Mouse (Mus musculus) neural tube, embryonic 15.5 days (tissue): ENCODE data around the gene Nkain2. TPM values are rescaled to one million over a fixed set of nuclear protein-coding genes. Genes with fewer than 3 reads are reported as not detected.

ENCODE experiments used
- ATAC-seq: fragments of 200-750 bp; cut with Nextera tagmentation; 2 replicates; pipeline ENCODE4 v1.8.0; 2017; ENCODE audit warnings: mild to moderate bottlenecking, moderate TSS enrichment, moderate library complexity; ENCODE audit not compliant: low FRiP score
- H3K27ac ChIP-seq: fragments of 300-500 bp; sonication (generic); replicated peaks from 2 replicates; pipeline ENCODE4 v1.5.1; 2015; ENCODE audit warnings: mild to moderate bottlenecking, inconsistent platforms
- H3K27me3 ChIP-seq: fragments of 300-500 bp; sonication (generic); replicated peaks from 2 replicates; pipeline ENCODE4 v1.6.1; 2015; ENCODE audit warnings: inconsistent platforms
- H3K36me3 ChIP-seq: fragments of 300-500 bp; sonication (generic); 2 replicates; pipeline ENCODE4 v1.6.1; 2015; ENCODE audit warnings: inconsistent platforms
- H3K4me1 ChIP-seq: fragments of 300-500 bp; sonication (generic); 2 replicates; pipeline ENCODE4 v1.6.1; 2015; ENCODE audit warnings: inconsistent platforms
- H3K4me2 ChIP-seq: fragments of 300-500 bp; sonication (generic); 2 replicates; pipeline ENCODE4 v1.6.1; 2015; ENCODE audit warnings: inconsistent platforms, mild to moderate bottlenecking, moderate library complexity
- H3K4me3 ChIP-seq: fragments of 300-500 bp; sonication (generic); replicated peaks from 2 replicates; pipeline ENCODE4 v1.5.1; 2015; ENCODE audit warnings: mild to moderate bottlenecking, inconsistent platforms
- H3K9ac ChIP-seq: fragments of 300-500 bp; sonication (generic); replicated peaks from 2 replicates; pipeline ENCODE4 v1.6.1; 2015; ENCODE audit warnings: mild to moderate bottlenecking, inconsistent platforms
- H3K9me3 ChIP-seq: fragments of 300-500 bp; sonication (generic); replicated peaks from 2 replicates; pipeline ENCODE4 v1.6.1; 2016; ENCODE audit warnings: inconsistent platforms
- WGBS: fragments of 180-500 bp; shearing (Covaris S2); methylation state at CpG from one replicate; pipeline ENCODE4 v1.1.7; 2015; ENCODE audit warnings: mixed read lengths; 5-methylcytosine and 5-hydroxymethylcytosine counted together
- polyA plus RNA-seq: library from polyadenylated mRNA; unstranded; fragments of >200 nt; fragmentation: Nextera tagmentation; extraction: Ambion mirVana; gene quantifications from 2 replicates; pipeline ENCODE4 v1.2.1, GENCODE M21; 2015

Gene Nkain2
- polyA plus RNA-seq: 14.9 and 16.6 TPM in 2 replicates

DNA sequence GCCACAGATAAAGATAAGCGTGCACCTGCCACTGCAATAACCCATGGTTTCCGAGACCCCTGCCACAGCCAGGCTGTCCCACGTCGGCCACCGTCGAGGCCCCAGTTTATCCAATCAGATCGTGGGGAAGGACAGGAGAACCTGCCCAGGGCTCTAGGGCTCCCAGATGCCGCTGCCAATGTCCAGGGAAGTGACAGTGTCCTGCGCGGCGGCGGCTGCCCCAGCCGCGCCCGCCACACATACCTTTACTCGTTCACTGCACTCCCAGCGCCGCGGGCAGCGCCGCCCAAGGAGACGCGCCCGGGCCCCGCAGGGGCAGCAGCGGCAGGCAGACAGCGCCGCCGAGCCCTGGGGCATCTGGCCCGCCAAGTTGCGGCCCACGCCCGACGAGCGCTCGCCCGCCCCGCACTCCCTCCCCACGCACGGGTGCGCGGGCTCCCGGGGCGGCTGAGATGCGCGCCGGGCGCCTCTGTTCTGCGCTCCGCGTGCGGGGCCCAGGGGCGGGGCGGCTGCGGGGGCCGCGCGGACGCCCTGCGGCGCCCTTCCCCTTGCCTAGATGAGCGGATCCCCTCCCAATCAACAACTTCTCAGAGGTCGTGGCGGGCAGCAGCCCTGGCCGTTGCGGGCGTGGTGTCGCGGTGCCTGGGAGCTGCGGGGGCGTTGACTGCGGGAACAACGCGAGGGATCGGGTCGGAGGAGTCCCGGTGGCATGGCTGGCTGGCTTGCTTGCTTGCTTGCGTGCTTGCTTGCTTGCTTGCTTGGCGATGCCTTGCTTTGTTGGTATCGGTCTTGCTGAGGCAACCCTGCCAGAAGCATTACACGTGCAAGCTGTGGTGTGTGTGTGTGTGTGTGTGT, at the start of gene Nkain2:
Nkain2 (minus strand) TSS at position 811 of the 855 bp plus-strand sequence.
- Histone ChIP-seq H3K27me3 (no peaks in the 10 kb centered on the region), H3K4me1 (peaks cover 5% of the 10 kb centered on the region; the same call in 1 of the 2 replicates), H3K4me2 (peak within 1 kb of the TSS; percentile 77), H3K36me3 (no peaks in the 10 kb centered on the region), H3K9ac (peak within 1 kb of the TSS; percentile 91), H3K27ac (peak within 1 kb of the TSS; percentile 90), H3K9me3 (no peaks in the 10 kb centered on the region), H3K4me3 (peak within 1 kb of the TSS; percentile 90)
- under 1% methylated on average over 67 of the region's 81 CpGs for WGBS
- peak; percentile 89 for ATAC-seq

DNA sequence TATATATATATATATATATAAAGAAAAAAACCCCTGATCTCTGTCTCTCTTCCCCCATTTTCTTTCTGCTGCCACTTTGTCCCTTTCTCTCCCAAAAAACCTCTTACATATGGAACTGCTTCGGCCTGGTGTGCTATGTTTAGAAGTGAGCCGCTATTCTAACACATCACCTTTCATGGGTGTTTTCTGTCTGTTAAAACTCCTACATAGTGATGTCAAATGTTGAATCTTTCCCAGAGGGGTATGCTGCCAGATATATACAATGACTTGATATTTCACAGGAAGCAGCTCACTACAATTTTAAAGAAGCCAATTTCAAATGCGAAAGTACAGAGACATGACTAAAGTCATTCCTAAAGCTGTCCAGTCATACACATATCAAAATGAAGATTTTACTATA, 49.6 kb upstream of the Nkain2 start:
- 97% methylated on average over 3 of the region's 3 CpGs for WGBS
- Histone ChIP-seq H3K27me3 (no peaks in the 10 kb centered on the region), H3K4me2 (no peak overlapping the region), H3K9me3 (no peaks in the 10 kb centered on the region), H3K9ac (no peak overlapping the region), H3K4me1 (no peaks in the 10 kb centered on the region), H3K36me3 (no peaks in the 10 kb centered on the region), H3K27ac (no peak overlapping the region), H3K4me3 (no peak overlapping the region)
- ATAC-seq: no peak

DNA sequence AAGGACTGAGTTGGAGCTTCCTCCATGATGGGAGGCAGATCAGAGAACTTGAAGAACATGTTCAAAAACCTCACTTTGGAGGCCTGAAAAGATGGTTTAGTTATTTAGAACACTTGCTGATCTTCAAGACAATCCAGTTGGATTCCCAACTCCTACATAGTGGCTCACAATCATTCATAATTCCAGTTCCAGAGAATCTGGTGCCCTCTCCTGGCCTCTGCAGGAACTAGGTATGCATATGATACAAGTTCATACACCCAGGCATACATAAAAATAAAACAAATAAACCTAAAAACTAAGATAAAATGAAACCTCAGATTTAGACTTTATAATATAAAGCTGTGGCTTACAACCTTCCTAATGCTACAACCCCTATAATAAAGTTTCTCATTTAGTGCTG, 4.8 kb upstream of the Nkain2 start:
- Histone ChIP-seq H3K4me1 (peaks cover 5% of the 10 kb centered on the region; the same call in 1 of the 2 replicates), H3K27ac (no peak overlapping the region), H3K9ac (no peak overlapping the region), H3K9me3 (no peaks in the 10 kb centered on the region), H3K4me3 (no peak overlapping the region), H3K27me3 (no peaks in the 10 kb centered on the region), H3K36me3 (no peaks in the 10 kb centered on the region), H3K4me2 (no peak overlapping the region)
- no peak for ATAC-seq

DNA sequence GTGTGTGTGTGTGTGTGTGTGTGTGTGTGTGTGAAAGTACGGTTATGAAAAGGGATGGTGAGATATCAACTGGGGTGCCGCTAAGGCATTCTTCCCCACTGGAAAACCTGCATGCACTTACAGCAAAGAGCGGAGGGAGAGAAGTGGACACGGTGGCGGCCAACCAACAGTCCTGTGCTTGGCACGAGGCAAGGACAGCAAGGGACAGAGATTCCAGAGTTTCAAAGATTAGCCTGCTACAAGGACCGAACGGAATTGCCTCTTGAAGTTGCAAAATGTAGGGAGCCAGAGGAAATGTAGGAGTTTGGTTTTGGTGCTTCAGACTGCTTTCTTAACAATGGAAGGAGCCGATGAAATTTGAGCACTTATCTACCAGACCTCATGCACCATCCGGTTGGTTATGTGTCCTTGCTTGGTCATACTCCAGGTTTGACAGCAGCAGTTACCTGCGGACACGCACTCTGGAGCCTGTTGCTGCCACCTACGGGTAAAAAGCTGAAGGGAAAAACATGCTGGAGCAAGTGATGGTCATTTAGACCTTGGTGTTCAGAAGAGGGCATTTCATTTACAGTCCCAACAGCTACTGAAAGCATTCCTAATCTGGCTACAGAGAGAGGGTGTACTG, 357 bp upstream of the Nkain2 start:
- H3K27me3 ChIP-seq: no peaks in the 10 kb centered on the region
- H3K27ac ChIP-seq: peak overlapping the region; percentile 90
- WGBS: 2% methylated on average over 12 of the region's 13 CpGs
- H3K9me3 ChIP-seq: no peaks in the 10 kb centered on the region
- H3K4me3 ChIP-seq: peak overlapping the region; percentile 90
- ATAC-seq: peak; percentile 86
- peak overlapping the region; percentile 91 for H3K9ac ChIP-seq
- peak overlapping the region; percentile 77 for H3K4me2 ChIP-seq
- H3K36me3 ChIP-seq: no peaks in the 10 kb centered on the region
- peaks cover 5% of the 10 kb centered on the region; the same call in 1 of the 2 replicates for H3K4me1 ChIP-seq

DNA sequence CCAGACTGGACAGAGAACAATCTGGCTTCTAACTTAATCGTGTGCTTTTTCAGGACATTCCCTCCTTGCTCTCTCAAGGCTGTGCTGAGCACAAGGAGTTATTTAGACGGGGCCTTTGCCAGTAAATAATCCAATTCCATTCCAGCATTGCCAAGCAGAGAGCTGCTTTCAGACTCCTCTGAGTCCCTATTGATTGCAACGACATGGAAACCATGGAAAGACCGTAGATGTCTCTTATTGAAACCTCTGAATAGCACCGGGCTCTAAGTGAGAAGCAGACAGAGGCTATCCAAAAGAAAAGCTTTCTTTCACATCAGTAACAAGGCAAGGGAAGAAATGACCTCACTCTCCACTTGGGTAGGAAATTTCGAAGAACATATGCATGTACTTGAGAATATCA, 8.3 kb downstream of the Nkain2 start:
- no peaks in the 10 kb centered on the region for H3K27me3 ChIP-seq
- H3K4me2 ChIP-seq: no peak overlapping the region
- no peak overlapping the region for H3K4me3 ChIP-seq
- no peaks in the 10 kb centered on the region for H3K36me3 ChIP-seq
- peak; percentile 78 for ATAC-seq
- H3K9ac ChIP-seq: no peak overlapping the region
- H3K9me3 ChIP-seq: no peaks in the 10 kb centered on the region
- 43% methylated on average over 6 of the region's 6 CpGs for WGBS
- H3K4me1 ChIP-seq: no peaks in the 10 kb centered on the region
- H3K27ac ChIP-seq: 0 out of 2 replicates have a peak overlapping the region, but pooled peaks have one; percentile 23

DNA sequence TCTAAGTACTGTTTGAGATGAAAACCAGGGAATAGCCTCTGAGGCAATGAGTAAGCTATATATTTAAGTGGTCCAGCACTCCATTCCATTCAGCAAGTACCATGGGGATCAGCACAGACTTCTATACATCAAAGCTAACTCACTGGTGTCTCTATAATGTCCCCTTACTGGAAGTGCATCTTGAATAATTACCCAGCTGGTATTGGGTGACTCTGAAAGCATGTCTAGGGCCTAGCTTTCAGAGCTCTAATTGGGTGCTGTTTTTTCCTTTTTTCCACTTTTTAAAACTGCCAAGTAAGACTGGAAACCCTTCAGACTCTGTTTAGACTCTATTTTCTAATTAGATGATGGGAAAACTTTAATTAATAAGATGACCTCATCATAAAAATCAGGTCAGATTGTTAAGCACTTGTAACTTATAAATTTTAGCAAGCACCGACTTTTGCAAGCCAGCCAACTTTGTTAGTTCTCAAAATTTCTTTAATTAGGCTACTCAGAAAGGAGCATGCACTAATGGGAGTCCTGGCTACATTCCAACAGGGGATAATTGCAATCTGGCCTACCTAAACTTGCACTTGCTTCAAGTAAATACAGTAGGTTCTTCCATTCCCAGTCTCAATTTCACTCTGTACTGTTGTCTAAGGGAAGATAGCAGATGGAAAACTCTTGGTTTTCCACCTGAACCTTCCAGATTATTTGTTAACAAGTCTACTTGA, 19.4 kb downstream of the Nkain2 start:
- Histone ChIP-seq H3K9me3 (no peaks in the 10 kb centered on the region), H3K9ac (no peak overlapping the region), H3K36me3 (no peaks in the 10 kb centered on the region), H3K27ac (no peak overlapping the region), H3K4me2 (no peak overlapping the region), H3K4me3 (no peak overlapping the region), H3K27me3 (no peaks in the 10 kb centered on the region), H3K4me1 (no peaks in the 10 kb centered on the region)
- 69% methylated on average over 1 of the region's 1 CpGs for WGBS
- ATAC-seq: no peak

DNA sequence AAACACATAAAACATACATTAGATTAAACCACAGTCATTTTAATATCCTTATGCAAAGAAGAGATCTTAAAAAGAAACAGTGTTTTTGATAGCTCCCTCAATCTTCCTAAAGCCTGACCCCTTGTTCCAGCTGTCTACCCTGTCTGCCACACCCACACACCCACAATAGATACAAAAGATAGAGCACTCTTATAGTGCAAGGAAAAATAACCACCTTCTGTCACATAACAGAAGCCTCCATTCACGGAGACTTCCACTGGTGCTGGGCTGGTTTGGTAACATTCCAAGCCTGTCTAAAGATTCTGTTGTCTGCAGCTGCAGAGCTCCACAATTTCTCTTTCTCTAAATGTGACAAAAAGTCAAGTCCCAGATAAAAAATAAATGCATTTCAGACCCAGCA, 20.7 kb downstream of the Nkain2 start:
- Histone ChIP-seq H3K4me1 (no peaks in the 10 kb centered on the region), H3K36me3 (no peaks in the 10 kb centered on the region), H3K4me2 (no peak overlapping the region), H3K9me3 (no peaks in the 10 kb centered on the region), H3K4me3 (no peak overlapping the region), H3K9ac (no peak overlapping the region), H3K27ac (no peak overlapping the region), H3K27me3 (no peaks in the 10 kb centered on the region)
- 31% methylated on average over 1 of the region's 1 CpGs for WGBS
- no peak for ATAC-seq

DNA sequence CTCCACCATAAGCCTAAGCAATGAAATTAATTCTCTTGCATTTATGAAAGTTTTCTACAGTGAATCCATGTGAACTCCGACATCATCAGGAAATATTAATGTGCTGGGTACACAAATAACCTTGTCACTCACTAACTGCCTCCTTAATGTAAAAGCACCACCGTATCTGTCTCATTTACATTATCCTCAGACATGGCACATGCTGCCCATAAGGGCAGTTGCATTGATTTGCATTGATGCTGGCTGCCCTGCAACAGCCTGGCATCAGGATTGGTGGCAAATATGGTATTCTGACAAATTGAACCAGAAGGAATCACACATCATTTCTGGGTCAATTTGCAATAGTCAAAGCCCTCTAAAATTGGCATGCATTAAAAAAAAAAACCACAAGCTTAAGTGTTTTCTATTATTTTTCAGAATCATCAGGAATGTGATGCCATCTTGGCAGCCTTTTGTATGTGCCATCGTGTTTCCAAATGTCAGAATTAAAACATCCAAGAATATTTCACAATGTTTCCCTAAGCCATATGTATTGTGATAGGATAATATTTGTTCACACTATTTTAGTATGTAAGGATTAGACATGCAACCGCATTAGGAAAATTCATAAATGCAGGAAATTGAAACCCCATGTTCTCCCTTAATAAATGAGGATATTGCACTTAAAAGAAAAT, 74.9 kb downstream of the Nkain2 start:
- Histone ChIP-seq H3K9me3 (no peaks in the 10 kb centered on the region), H3K4me3 (no peak overlapping the region), H3K4me1 (no peaks in the 10 kb centered on the region), H3K9ac (no peak overlapping the region), H3K36me3 (no peaks in the 10 kb centered on the region), H3K4me2 (no peak overlapping the region), H3K27me3 (no peaks in the 10 kb centered on the region), H3K27ac (no peak overlapping the region)
- 73% methylated on average over 4 of the region's 4 CpGs for WGBS
- ATAC-seq: no peak

DNA sequence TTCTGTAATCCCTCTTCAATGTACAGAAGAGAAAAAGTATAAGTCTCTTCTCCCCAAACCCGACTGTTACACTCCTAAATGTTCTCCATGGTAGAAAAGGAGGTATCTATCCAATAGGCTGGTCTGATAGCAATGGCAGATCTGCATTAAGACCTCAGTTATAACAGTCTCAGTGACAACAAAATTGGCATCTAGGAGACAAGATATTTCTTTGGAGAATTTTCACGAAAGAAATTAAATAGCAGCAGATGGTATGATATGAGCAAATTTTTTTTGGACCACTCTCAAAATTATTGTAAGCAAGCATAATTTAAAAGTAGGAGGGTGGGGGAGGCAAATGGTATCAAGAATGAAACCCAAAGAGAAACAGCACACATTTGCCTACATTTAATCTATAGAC, 94.0 kb downstream of the Nkain2 start:
- H3K9ac ChIP-seq: no peak overlapping the region
- no peaks in the 10 kb centered on the region for H3K4me1 ChIP-seq
- WGBS: 62% methylated on average over 2 of the region's 2 CpGs
- no peak overlapping the region for H3K4me3 ChIP-seq
- no peaks in the 10 kb centered on the region for H3K36me3 ChIP-seq
- H3K4me2 ChIP-seq: no peak overlapping the region
- no peak for ATAC-seq
- no peaks in the 10 kb centered on the region for H3K27me3 ChIP-seq
- no peak overlapping the region for H3K27ac ChIP-seq
- H3K9me3 ChIP-seq: no peaks in the 10 kb centered on the region

DNA sequence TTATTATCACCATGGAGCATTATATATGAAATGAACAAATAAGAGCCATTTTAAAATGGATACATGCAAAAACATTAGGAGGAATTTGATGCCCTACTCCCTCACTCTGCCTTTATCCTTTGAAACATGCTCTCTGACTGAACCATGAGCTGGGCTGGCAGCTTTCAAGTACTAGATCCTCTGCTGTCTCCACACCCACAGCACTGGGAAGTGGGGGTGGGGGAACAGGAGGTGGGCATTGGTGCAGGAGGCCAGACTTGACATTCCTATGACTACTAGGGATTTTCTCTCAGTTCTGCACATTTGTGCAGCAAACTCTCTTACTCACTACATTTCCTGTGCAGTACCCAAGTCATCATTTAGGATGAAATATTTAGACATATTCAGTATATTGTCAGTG, 99.7 kb downstream of the Nkain2 start:
- Histone ChIP-seq H3K4me3 (no peak overlapping the region), H3K9me3 (no peaks in the 10 kb centered on the region), H3K27me3 (no peaks in the 10 kb centered on the region), H3K27ac (no peak overlapping the region), H3K4me1 (no peaks in the 10 kb centered on the region), H3K4me2 (no peak overlapping the region), H3K36me3 (no peaks in the 10 kb centered on the region), H3K9ac (no peak overlapping the region)
- ATAC-seq: no peak

DNA sequence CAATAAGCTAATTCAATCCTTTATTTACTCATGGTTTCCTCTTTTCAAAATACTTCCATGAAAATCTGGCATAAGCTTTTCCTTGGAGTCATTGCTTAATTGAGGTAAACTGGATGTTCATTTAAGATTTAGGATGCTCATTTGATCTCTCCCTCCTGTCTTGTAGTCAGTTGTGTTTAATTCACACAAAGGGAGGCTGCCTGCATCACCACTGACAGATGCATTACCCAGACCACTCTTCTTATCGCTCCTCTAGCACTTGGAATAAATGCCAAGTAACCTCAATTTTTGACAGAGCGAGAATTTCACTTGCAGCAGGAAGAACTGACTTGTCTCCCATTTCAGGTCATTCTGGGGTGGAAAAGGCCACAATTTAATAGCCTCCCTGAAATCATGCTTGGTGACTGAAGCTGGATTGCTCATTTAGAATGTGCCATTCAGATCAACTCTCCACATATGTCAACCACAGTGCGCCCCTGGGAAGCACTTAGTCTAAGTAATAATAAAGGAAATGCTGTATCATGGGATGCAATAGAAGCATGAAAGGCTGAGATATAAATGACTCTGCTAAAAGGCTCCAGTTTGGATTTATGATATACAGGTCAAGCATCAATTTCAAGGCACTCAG, 107.4 kb downstream of the Nkain2 start:
- no peak overlapping the region for H3K9ac ChIP-seq
- no peaks in the 10 kb centered on the region for H3K4me1 ChIP-seq
- WGBS: 75% methylated on average over 3 of the region's 3 CpGs
- no peak overlapping the region for H3K4me2 ChIP-seq
- no peak overlapping the region for H3K27ac ChIP-seq
- H3K27me3 ChIP-seq: no peaks in the 10 kb centered on the region
- no peak overlapping the region for H3K4me3 ChIP-seq
- H3K36me3 ChIP-seq: no peaks in the 10 kb centered on the region
- H3K9me3 ChIP-seq: no peaks in the 10 kb centered on the region
- no peak for ATAC-seq
